Mouse (Mus musculus): ENCODE results near the gene Cyp21a1.
"Not testable (repeated sequence)": the region's sequence is repeated elsewhere in the genome, so short reads cannot be mapped to it uniquely, and the experiment has no call there.

Cyp21a1 gene

GRCm38 (mm10) chr17:34804301-34804700, at the start of gene Cyp21a1:
Cyp21a1 (minus strand) TSS chr17:34804561.
- DNase-seq (ENCODE audit: low spot score in 2 of 2) = not testable (repeated sequence)

GRCm38 (mm10) chr17:34853511-34853910, 49.1 kb upstream of the Cyp21a1 start:
- no peak for DNase-seq (ENCODE audit: low spot score in 2 of 2)

- no peak for DNase-seq (ENCODE audit: low spot score in 2 of 2)
These were observed 46.3 kb upstream of the Cyp21a1 start for GRCm38 (mm10) chr17:34850517-34851125.

GRCm38 (mm10) chr17:34849722-34850516, 45.6 kb upstream of the Cyp21a1 start, which contains the start of the genes Skiv2l and Nelfe:
Skiv2l (minus strand) TSS chr17:34850210.
Nelfe (plus strand) TSS chr17:34850391.
- peak; percentile 96 for DNase-seq (ENCODE audit: low spot score in 2 of 2)

GRCm38 (mm10) chr17:34847615-34848014, 43.3 kb upstream of the Cyp21a1 start:
- DNase-seq (ENCODE audit: low spot score in 2 of 2) = no peak

GRCm38 (mm10) chr17:34847192-34847591, 42.8 kb upstream of the Cyp21a1 start:
- no peak for DNase-seq (ENCODE audit: low spot score in 2 of 2)

GRCm38 (mm10) chr17:34844884-34845283, 40.5 kb upstream of the Cyp21a1 start:
- DNase-seq (ENCODE audit: low spot score in 2 of 2) = no peak

GRCm38 (mm10) chr17:34840736-34841307, 36.5 kb upstream of the Cyp21a1 start:
- DNase-seq (ENCODE audit: low spot score in 2 of 2) = no peak

- DNase-seq (ENCODE audit: low spot score in 2 of 2) = no peak
These were observed 34.4 kb upstream of the Cyp21a1 start for GRCm38 (mm10) chr17:34838785-34839184.

GRCm38 (mm10) chr17:34837464-34838324, 33.3 kb upstream of the Cyp21a1 start:
- DNase-seq (ENCODE audit: low spot score in 2 of 2) = no peak

- peak; percentile 97 to 98 for DNase-seq (ENCODE audit: low spot score in 2 of 2)
These were observed 32.5 kb upstream of the Cyp21a1 start, which contains the start of the genes Stk19 and Dxo for GRCm38 (mm10) chr17:34836856-34837221. Stk19 (minus strand) TSS chr17:34836945. Dxo (plus strand) TSS chr17:34837019.

- DNase-seq (ENCODE audit: low spot score in 2 of 2) = no peak
These were observed 31.9 kb upstream of the Cyp21a1 start for GRCm38 (mm10) chr17:34836155-34836855.

GRCm38 (mm10) chr17:34830776-34831175, 26.4 kb upstream of the Cyp21a1 start:
- not testable (repeated sequence) for DNase-seq (ENCODE audit: low spot score in 2 of 2)

GRCm38 (mm10) chr17:34814818-34815370, 10.5 kb upstream of the Cyp21a1 start:
- DNase-seq (ENCODE audit: low spot score in 2 of 2) = no peak

GRCm38 (mm10) chr17:34813747-34814146, 9.4 kb upstream of the Cyp21a1 start:
- DNase-seq (ENCODE audit: low spot score in 2 of 2) = not testable (repeated sequence)

GRCm38 (mm10) chr17:34811275-34811674, 6.9 kb upstream of the Cyp21a1 start:
- no peak for DNase-seq (ENCODE audit: low spot score in 2 of 2)

- not testable (repeated sequence) for DNase-seq (ENCODE audit: low spot score in 2 of 2)
These were observed 6.5 kb upstream of the Cyp21a1 start for GRCm38 (mm10) chr17:34810811-34811210.

- DNase-seq (ENCODE audit: low spot score in 2 of 2) = not testable (repeated sequence)
These were observed 6.0 kb upstream of the Cyp21a1 start for GRCm38 (mm10) chr17:34810411-34810810.

- no peak for DNase-seq (ENCODE audit: low spot score in 2 of 2)
These were observed 4.3 kb upstream of the Cyp21a1 start for GRCm38 (mm10) chr17:34808599-34809205.

- no peak for DNase-seq (ENCODE audit: low spot score in 2 of 2)
These were observed 2.8 kb upstream of the Cyp21a1 start for GRCm38 (mm10) chr17:34807176-34807575.
